Mouse (Mus musculus) midbrain, embryonic 15.5 days (tissue): Measurements from ENCODE around the gene Wwox. TPM values are rescaled to one million over a fixed set of nuclear protein-coding genes. Genes with fewer than 3 reads are reported as not detected.

Experiments
- ATAC-seq: fragments of 200-750 bp; cut with Nextera tagmentation; replicated peaks from 2 replicates; pipeline ENCODE4 v1.8.0; 2017; ENCODE audit warnings: moderate TSS enrichment
- H3K27ac ChIP-seq: fragments of 300-500 bp; sonication (generic); 2 replicates; pipeline ENCODE4 v1.5.1; 2015; ENCODE audit warnings: mild to moderate bottlenecking, inconsistent platforms
- H3K27me3 ChIP-seq: fragments of 300-500 bp; sonication (generic); replicated peaks from 2 replicates; pipeline ENCODE4 v1.6.1; 2015; ENCODE audit warnings: inconsistent platforms
- H3K36me3 ChIP-seq: fragments of 300-500 bp; sonication (generic); replicated peaks from 2 replicates; pipeline ENCODE4 v1.6.1; 2015; ENCODE audit warnings: inconsistent platforms
- H3K4me1 ChIP-seq: fragments of 300-500 bp; sonication (generic); 2 replicates; pipeline ENCODE4 v1.6.1; 2015; ENCODE audit warnings: inconsistent platforms
- H3K4me2 ChIP-seq: fragments of 300-500 bp; sonication (generic); 2 replicates; pipeline ENCODE4 v1.6.1; 2015; ENCODE audit warnings: inconsistent platforms, mild to moderate bottlenecking, moderate library complexity
- H3K4me3 ChIP-seq: fragments of 300-500 bp; sonication (generic); 2 replicates; pipeline ENCODE4 v1.5.1; 2015; ENCODE audit warnings: mild to moderate bottlenecking, inconsistent platforms
- H3K9ac ChIP-seq: fragments of 300-500 bp; sonication (generic); 2 replicates; pipeline ENCODE4 v1.6.1; 2015; ENCODE audit warnings: mild to moderate bottlenecking, inconsistent platforms
- H3K9me3 ChIP-seq: fragments of 300-500 bp; sonication (generic); 2 replicates; pipeline ENCODE4 v1.6.1; 2016; ENCODE audit warnings: inconsistent platforms
- WGBS: fragments of 180-500 bp; shearing (Covaris S2); methylation state at CpG from one replicate; pipeline ENCODE4 v1.1.7; 2015; ENCODE audit warnings: mixed read lengths; 5-methylcytosine and 5-hydroxymethylcytosine counted together
- polyA plus RNA-seq: library from polyadenylated mRNA; unstranded; fragments of >200 nt; fragmentation: Nextera tagmentation; extraction: Ambion mirVana; gene quantifications from 2 replicates; pipeline ENCODE4 v1.2.1, GENCODE M21; 2015

Wwox gene
- polyA plus RNA-seq, 1 experiment from 2014 or later: 13.2 TPM

DNA sequence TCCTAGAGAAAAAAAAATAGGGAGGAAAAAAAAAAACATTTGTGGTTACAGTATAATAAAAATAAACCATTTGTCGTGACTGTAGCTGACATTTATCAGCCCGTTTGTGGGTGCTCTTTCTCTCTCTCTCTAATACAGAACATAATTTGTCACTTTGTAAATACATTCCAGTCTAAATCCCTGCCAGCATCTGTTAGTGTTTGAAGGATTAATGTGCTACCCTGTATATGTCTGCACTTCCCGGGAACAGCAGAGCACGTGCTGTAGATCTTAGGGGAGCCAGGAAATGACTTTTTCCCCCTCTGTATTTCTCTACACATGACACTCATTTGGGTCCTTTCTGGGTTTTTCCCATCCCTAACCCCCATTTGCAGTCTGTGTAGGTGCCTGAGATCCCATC, 219.0 kb downstream of the Wwox start:
- H3K9me3 ChIP-seq: no peaks in the 10 kb centered on the region
- no peak overlapping the region for H3K4me3 ChIP-seq
- no peak overlapping the region for H3K9ac ChIP-seq
- WGBS: 66% methylated on average over 4 of the region's 4 CpGs
- H3K27ac ChIP-seq: no peak overlapping the region
- H3K36me3 ChIP-seq: no peaks in the 10 kb centered on the region
- no peaks in the 10 kb centered on the region for H3K27me3 ChIP-seq
- no peaks in the 10 kb centered on the region for H3K4me1 ChIP-seq
- no peak for ATAC-seq
- H3K4me2 ChIP-seq: no peak overlapping the region

DNA sequence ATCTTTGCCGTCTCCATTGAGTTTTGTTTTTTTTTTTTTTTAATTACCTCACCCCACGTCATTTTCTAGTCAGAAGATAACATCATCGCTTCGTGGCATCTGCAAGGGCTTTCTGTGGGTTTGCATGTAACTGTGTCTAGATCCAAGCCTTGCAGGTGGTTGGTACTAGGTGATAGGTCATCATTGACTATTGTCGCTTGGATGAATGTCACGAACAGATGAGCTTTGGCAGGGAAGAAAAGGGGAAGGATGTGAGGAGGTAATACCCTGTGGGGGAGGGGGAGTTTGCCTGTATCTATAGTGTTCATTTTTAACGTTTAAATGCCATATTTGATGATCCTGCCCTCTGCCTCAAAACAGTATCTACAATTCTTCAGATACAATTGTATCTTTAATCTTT, 223.6 kb downstream of the Wwox start:
- H3K4me2 ChIP-seq: no peak overlapping the region
- H3K9me3 ChIP-seq: no peaks in the 10 kb centered on the region
- whole genome bisulfite sequencing: 77% methylated on average over 7 of the region's 7 CpGs
- no peak overlapping the region for H3K27ac ChIP-seq
- ATAC-seq: no peak
- H3K4me3 ChIP-seq: no peak overlapping the region
- no peak overlapping the region for H3K9ac ChIP-seq
- no peaks in the 10 kb centered on the region for H3K4me1 ChIP-seq
- H3K36me3 ChIP-seq: no peaks in the 10 kb centered on the region
- H3K27me3 ChIP-seq: no peaks in the 10 kb centered on the region

- no peaks in the 10 kb centered on the region for H3K27me3 ChIP-seq
- 56% methylated on average over 6 of the region's 6 CpGs for WGBS
- no peak overlapping the region for H3K9ac ChIP-seq
- no peak overlapping the region for H3K4me2 ChIP-seq
- no peaks in the 10 kb centered on the region for H3K9me3 ChIP-seq
- no peaks in the 10 kb centered on the region for H3K4me1 ChIP-seq
- no peak overlapping the region for H3K4me3 ChIP-seq
- H3K27ac ChIP-seq: no peak overlapping the region
- ATAC-seq: no peak
- H3K36me3 ChIP-seq: no peaks in the 10 kb centered on the region
Measured at GRCm38 (mm10) chr8:114665521-114665920, 226.1 kb downstream of the Wwox start.

GRCm38 (mm10) chr8:114670801-114671200, 231.3 kb downstream of the Wwox start:
- no peaks in the 10 kb centered on the region for H3K27me3 ChIP-seq
- H3K36me3 ChIP-seq: no peaks in the 10 kb centered on the region
- no peak overlapping the region for H3K4me3 ChIP-seq
- no peak for ATAC-seq
- H3K4me1 ChIP-seq: no peaks in the 10 kb centered on the region
- H3K9me3 ChIP-seq: no peaks in the 10 kb centered on the region
- no peak overlapping the region for H3K4me2 ChIP-seq
- no peak overlapping the region for H3K9ac ChIP-seq
- no peak overlapping the region for H3K27ac ChIP-seq
- WGBS: 73% methylated on average over 6 of the region's 6 CpGs

GRCm38 (mm10) chr8:114671237-114671674, 231.8 kb downstream of the Wwox start:
- Histone ChIP-seq H3K4me2 (no peak overlapping the region), H3K36me3 (no peaks in the 10 kb centered on the region), H3K27ac (no peak overlapping the region), H3K9me3 (no peaks in the 10 kb centered on the region), H3K4me3 (no peak overlapping the region), H3K27me3 (no peaks in the 10 kb centered on the region), H3K4me1 (no peaks in the 10 kb centered on the region), H3K9ac (no peak overlapping the region)
- 77% methylated on average over 9 of the region's 9 CpGs for WGBS
- no peak for ATAC-seq

DNA sequence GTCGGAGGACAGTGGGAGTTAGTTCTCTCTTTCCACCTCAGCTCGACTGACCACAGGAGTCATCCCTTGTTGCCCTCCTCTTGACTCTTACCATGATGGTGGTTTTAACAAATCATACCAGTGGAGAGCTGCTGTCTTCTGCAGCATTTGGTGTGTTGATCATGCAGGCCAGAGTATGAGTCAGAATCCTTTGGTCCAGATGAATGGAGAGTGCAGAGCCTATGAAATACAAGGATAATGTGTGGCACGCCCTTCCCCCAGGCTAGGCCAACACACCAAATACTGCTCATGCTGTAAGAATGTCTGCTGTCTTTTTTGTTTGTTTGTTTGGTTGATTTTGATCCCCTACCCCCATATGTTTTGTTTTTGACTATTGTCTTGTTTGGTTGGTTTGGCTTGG, 234.0 kb downstream of the Wwox start:
- Histone ChIP-seq H3K4me2 (no peak overlapping the region), H3K27me3 (no peaks in the 10 kb centered on the region), H3K4me3 (no peak overlapping the region), H3K9me3 (no peaks in the 10 kb centered on the region), H3K36me3 (no peaks in the 10 kb centered on the region), H3K4me1 (no peaks in the 10 kb centered on the region), H3K9ac (no peak overlapping the region), H3K27ac (no peak overlapping the region)
- 97% methylated on average over 3 of the region's 3 CpGs for WGBS
- no peak for ATAC-seq

DNA sequence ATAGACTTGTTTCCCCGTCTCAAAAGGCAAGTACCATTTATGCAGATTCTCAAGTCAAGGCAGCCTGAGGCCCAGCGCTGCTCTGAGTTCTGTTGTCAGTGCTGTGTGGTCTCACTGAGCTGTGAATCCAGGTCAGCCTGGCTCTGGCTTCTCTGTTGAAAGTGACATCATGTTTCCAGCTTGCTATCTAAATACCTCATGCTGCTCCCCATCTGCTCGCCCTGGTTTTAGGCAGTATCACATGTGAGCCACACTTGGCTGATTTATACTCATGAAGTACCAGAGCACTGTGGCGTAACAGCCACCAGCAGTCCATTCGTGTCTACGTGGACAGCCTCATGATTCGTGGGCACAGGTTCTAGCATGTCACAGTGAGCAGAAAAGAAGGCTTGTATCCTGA, 235.7 kb downstream of the Wwox start:
- 88% methylated on average over 7 of the region's 7 CpGs for WGBS
- Histone ChIP-seq H3K27ac (no peak overlapping the region), H3K4me3 (no peak overlapping the region), H3K4me1 (no peaks in the 10 kb centered on the region), H3K9ac (no peak overlapping the region), H3K9me3 (no peaks in the 10 kb centered on the region), H3K4me2 (no peak overlapping the region), H3K36me3 (no peaks in the 10 kb centered on the region), H3K27me3 (no peaks in the 10 kb centered on the region)
- no peak for ATAC-seq

GRCm38 (mm10) chr8:114676918-114677317, 237.5 kb downstream of the Wwox start:
- H3K9ac ChIP-seq: no peak overlapping the region
- no peaks in the 10 kb centered on the region for H3K36me3 ChIP-seq
- no peak overlapping the region for H3K4me3 ChIP-seq
- no peaks in the 10 kb centered on the region for H3K9me3 ChIP-seq
- H3K4me1 ChIP-seq: no peaks in the 10 kb centered on the region; the same call in 1 of the 2 replicates
- no peak for ATAC-seq
- H3K27me3 ChIP-seq: no peaks in the 10 kb centered on the region
- no peak overlapping the region for H3K4me2 ChIP-seq
- 92% methylated on average over 2 of the region's 2 CpGs for WGBS
- no peak overlapping the region for H3K27ac ChIP-seq

- 63% methylated on average over 6 of the region's 6 CpGs for WGBS
- H3K4me2 ChIP-seq: no peak overlapping the region
- no peak overlapping the region for H3K4me3 ChIP-seq
- H3K9me3 ChIP-seq: no peaks in the 10 kb centered on the region
- H3K27ac ChIP-seq: no peak overlapping the region
- H3K9ac ChIP-seq: no peak overlapping the region
- H3K36me3 ChIP-seq: no peaks in the 10 kb centered on the region
- no peak for ATAC-seq
- no peaks in the 10 kb centered on the region for H3K27me3 ChIP-seq
- no peaks in the 10 kb centered on the region; the same call in 1 of the 2 replicates for H3K4me1 ChIP-seq
Measured at GRCm38 (mm10) chr8:114677551-114678127, 238.2 kb downstream of the Wwox start.

DNA sequence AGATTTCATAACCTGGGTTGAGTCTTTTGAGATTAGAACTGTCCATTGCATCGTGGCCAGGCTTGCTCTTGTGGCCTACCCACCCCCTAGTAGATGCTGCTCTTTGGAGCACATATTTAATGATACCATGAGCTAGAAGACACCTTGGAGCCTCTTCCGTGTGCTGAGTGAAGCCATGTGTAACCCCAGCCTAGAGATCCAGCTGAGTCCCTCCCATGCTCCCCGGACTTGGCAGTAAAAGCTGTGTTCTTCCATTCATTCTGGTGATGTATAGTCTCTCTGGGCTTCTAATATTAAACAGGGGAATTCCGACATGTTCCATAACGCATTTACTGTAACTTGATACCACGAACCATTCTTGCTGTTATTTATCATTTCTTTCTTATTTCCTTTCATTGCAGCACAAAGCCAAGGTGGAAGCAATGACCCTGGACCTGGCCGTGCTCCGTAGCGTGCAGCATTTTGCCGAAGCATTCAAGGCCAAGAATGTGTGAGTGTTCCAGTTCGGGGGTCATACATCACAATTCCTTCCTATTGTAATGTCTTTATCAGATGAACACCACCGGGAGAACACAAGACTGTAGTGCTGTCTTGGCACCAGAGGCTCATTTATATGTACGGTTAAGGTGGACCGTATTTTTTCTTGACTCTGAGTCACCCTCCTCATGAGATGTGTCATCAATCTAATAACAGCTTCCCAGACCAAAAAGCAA, 240.1 kb downstream of the Wwox start:
- no peak overlapping the region for H3K4me3 ChIP-seq
- 85% methylated on average over 14 of the region's 14 CpGs for WGBS
- no peak overlapping the region for H3K9ac ChIP-seq
- H3K9me3 ChIP-seq: no peaks in the 10 kb centered on the region
- H3K27me3 ChIP-seq: no peaks in the 10 kb centered on the region
- no peak overlapping the region for H3K4me2 ChIP-seq
- no peak for ATAC-seq
- no peaks in the 10 kb centered on the region; the same call in 1 of the 2 replicates for H3K4me1 ChIP-seq
- no peaks in the 10 kb centered on the region for H3K36me3 ChIP-seq
- no peak overlapping the region for H3K27ac ChIP-seq

DNA sequence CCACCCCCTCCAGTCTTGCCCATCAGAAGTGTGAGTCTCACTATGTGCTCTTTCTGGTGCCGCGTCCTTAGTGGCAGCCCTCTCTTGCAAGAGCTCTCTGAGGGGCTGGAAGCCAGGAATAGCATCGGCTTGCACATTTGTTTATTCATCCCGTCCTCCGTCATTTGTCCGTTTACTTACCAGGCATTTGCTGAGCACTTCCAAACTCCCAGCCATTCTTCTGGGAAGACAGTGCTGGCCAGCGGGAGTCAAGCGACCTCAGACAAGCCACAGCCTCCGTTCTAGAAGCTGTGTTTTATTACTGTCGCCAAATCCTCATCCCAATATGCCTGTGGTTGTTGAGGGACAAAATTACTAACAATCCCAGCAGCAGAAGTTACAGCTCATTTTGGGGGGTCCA, 241.7 kb downstream of the Wwox start:
- H3K36me3 ChIP-seq: no peaks in the 10 kb centered on the region
- no peaks in the 10 kb centered on the region for H3K27me3 ChIP-seq
- H3K9me3 ChIP-seq: no peaks in the 10 kb centered on the region
- 83% methylated on average over 10 of the region's 10 CpGs for WGBS
- no peak for ATAC-seq
- H3K27ac ChIP-seq: no peak overlapping the region
- H3K4me2 ChIP-seq: no peak overlapping the region
- no peak overlapping the region for H3K4me3 ChIP-seq
- H3K4me1 ChIP-seq: no peaks in the 10 kb centered on the region; the same call in 1 of the 2 replicates
- H3K9ac ChIP-seq: no peak overlapping the region

DNA sequence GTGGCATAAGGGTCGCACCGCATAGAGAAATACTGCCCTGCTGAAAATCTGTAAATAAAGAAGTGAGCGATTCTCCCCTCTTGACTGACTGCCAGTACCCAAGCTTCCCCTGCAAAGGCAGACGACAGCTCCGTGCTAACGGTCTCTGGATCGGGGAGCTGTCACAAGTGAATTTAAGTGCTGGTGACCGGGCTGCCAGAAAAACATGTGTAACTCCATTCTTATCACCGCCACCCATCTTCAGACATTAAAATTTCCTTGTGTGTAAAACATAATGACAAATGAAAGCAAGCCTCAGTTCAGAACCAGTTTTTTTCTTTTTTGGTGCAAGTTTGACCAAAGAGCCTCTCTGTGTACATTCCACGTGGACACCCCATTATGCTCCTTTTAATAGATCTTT, 242.7 kb downstream of the Wwox start:
- no peak overlapping the region for H3K4me2 ChIP-seq
- H3K9me3 ChIP-seq: no peaks in the 10 kb centered on the region
- 60% methylated on average over 10 of the region's 10 CpGs for WGBS
- no peak overlapping the region for H3K9ac ChIP-seq
- H3K4me3 ChIP-seq: no peak overlapping the region
- no peak overlapping the region for H3K27ac ChIP-seq
- H3K27me3 ChIP-seq: no peaks in the 10 kb centered on the region
- no peak for ATAC-seq
- H3K4me1 ChIP-seq: no peaks in the 10 kb centered on the region; the same call in 1 of the 2 replicates
- no peaks in the 10 kb centered on the region for H3K36me3 ChIP-seq
